ENCODE assay signal across 8 mouse cellular contexts in genomic region chr15:88863695-88864231, GRCm38 (mm10). TPM values are rescaled to one million over a fixed set of nuclear protein-coding genes. Genes with fewer than 3 reads are reported as not detected.
A peak's percentile ranks its signal among the peaks of the same experiment; 100 is the strongest.
DNase-seq lines count a peak whose midpoint lies in the region; ATAC-seq and TF ChIP-seq lines count a peak whose summit lies in the region.

No protein-coding gene starts in this region.

- H3K27me3 ChIP-seq in forebrain, embryonic 10.5 days (ENCODE audit: poor library complexity, severe bottlenecking), result peaks cover 8% of the 10 kb centered on the region
- no peaks in the 10 kb centered on the region for H3K27me3 ChIP-seq in heart, embryonic 15.5 days
- H3K27me3 ChIP-seq in liver, embryonic 13.5 days, result no peaks in the 10 kb centered on the region
- H3K27me3 ChIP-seq in stomach, embryonic 15.5 days (replicated peaks), result no peaks in the 10 kb centered on the region

- H3K4me2 ChIP-seq in heart, embryonic 15.5 days, result peak overlapping the region; percentile 92
- H3K4me2 ChIP-seq in liver, embryonic 13.5 days, result peak overlapping the region; percentile 94
- H3K4me2 ChIP-seq in stomach, embryonic 15.5 days, result peak overlapping the region; percentile 86

- ATAC-seq in CD4-positive, CD25-positive, alpha-beta regulatory T cell, adult 4 months, result peak; percentile 55
- peak; percentile 73 for ATAC-seq in heart, embryonic 15.5 days (replicated peaks; ENCODE audit: insufficient number of reproducible peaks, insufficient read depth, low FRiP score, low read depth)
- peak; percentile 49 for ATAC-seq in liver, embryonic 13.5 days (ENCODE audit: low read depth)
- ATAC-seq in stomach, embryonic 15.5 days (ENCODE audit: insufficient read depth, low FRiP score, low read depth), result peak; percentile 74

- peak; percentile 97 for DNase-seq in brain, embryonic 14.5 days (ENCODE audit: low read depth)
- peak; percentile 84 for DNase-seq in forebrain, embryonic 10.5 days (ENCODE audit: extremely low spot score, low spot score)
- peak; percentile 95 for DNase-seq in kidney, postnatal 14 days
- peak; percentile 59 for DNase-seq in liver, embryonic 13.5 days
- DNase-seq in natural killer cell, adult 2 months (ENCODE audit: low spot score in 2 of 2), result peak; percentile 71 to 73

- peaks cover 74% of the 10 kb centered on the region for H3K4me1 ChIP-seq in forebrain, embryonic 10.5 days
- peaks cover 62% of the 10 kb centered on the region for H3K4me1 ChIP-seq in heart, embryonic 15.5 days (replicated peaks)
- H3K4me1 ChIP-seq in liver, embryonic 13.5 days (replicated peaks), result peaks cover 71% of the 10 kb centered on the region
- peaks cover 48% of the 10 kb centered on the region for H3K4me1 ChIP-seq in stomach, embryonic 15.5 days

- H3K36me3 ChIP-seq in forebrain, embryonic 10.5 days (replicated peaks), result peaks cover 47% of the 10 kb centered on the region
- peaks cover 22% of the 10 kb centered on the region for H3K36me3 ChIP-seq in heart, embryonic 15.5 days
- H3K36me3 ChIP-seq in liver, embryonic 13.5 days, result peaks cover 24% of the 10 kb centered on the region
- H3K36me3 ChIP-seq in stomach, embryonic 15.5 days, result peaks cover 24% of the 10 kb centered on the region

- TF ChIP-seq POLR2A in brain, embryonic 14.5 days (IDR thresholded peaks at IDR 0.05; ENCODE audit: borderline replicate concordance, extremely low read depth, insufficient read depth, insufficient read length, poor library complexity, severe bottlenecking), result 0 out of 2 replicates have a peak, but pooled peaks have one; percentile 10

- H3K9me3 ChIP-seq in forebrain, embryonic 10.5 days, result no peaks in the 10 kb centered on the region; the same call in 1 of the 2 replicates
- H3K9me3 ChIP-seq in heart, embryonic 15.5 days (replicated peaks), result no peaks in the 10 kb centered on the region
- no peaks in the 10 kb centered on the region for H3K9me3 ChIP-seq in liver, embryonic 13.5 days (replicated peaks)
- no peaks in the 10 kb centered on the region for H3K9me3 ChIP-seq in stomach, embryonic 15.5 days

- H3K27ac ChIP-seq in forebrain, embryonic 10.5 days, result peak overlapping the region; percentile 96
- H3K27ac ChIP-seq in heart, embryonic 15.5 days, result peak overlapping the region; percentile 95
- peak overlapping the region; percentile 85 for H3K27ac ChIP-seq in liver, embryonic 13.5 days
- H3K27ac ChIP-seq in stomach, embryonic 15.5 days, result peak overlapping the region; percentile 97

- peak overlapping the region; percentile 88 for H3K9ac ChIP-seq in heart, embryonic 15.5 days
- H3K9ac ChIP-seq in liver, embryonic 13.5 days, result peak overlapping the region; percentile 83
- peak overlapping the region; percentile 69; the same call in 1 of the 2 replicates for H3K9ac ChIP-seq in stomach, embryonic 15.5 days

- under 1% methylated on average over 35 of the region's 39 CpGs for WGBS in forebrain, embryonic 10.5 days
- under 1% methylated on average over 39 of the region's 39 CpGs for WGBS in heart, embryonic 15.5 days
- 2% methylated on average over 39 of the region's 39 CpGs for WGBS in liver, embryonic 13.5 days (ENCODE audit: insufficient replicate concordance)
- WGBS in stomach, embryonic 15.5 days, result 1% methylated on average over 36 of the region's 39 CpGs

- H3K4me3 ChIP-seq in forebrain, embryonic 10.5 days, result peak overlapping the region; percentile 69
- H3K4me3 ChIP-seq in heart, embryonic 15.5 days, result peak overlapping the region; percentile 70
- peak overlapping the region; percentile 76 for H3K4me3 ChIP-seq in liver, embryonic 13.5 days (replicated peaks)
- peak overlapping the region; percentile 78 for H3K4me3 ChIP-seq in stomach, embryonic 15.5 days (replicated peaks)

- no peak for TF ChIP-seq CTCF in brain, embryonic 14.5 days (IDR thresholded peaks at IDR 0.05; ENCODE audit: borderline replicate concordance, extremely low read depth, insufficient read depth, insufficient read length)

RNA-seq across cellular contexts. Expression of gene Pim3, which starts 1.8 kb away (rescaled TPM):
- polyA plus RNA-seq in CD4-positive, CD25-positive, alpha-beta regulatory T cell, adult 4 months (2017; shearing (Covaris generic)), result 1 to 10 TPM; 1.5 to 4.3 TPM
- polyA plus RNA-seq in brain, embryonic 14.5 days (2012; rRNA removed), result 14.7 and 18.5 TPM in 2 replicates
- 40.3 and 43.6 TPM in 2 replicates for polyA plus RNA-seq in forebrain, embryonic 10.5 days (2016; fragmentation: Nextera tagmentation; extraction: Ambion mirVana)
- 61.4 and 71.9 TPM in 2 replicates for polyA plus RNA-seq in heart, embryonic 15.5 days (2015; fragmentation: Nextera tagmentation; extraction: Ambion mirVana)
- polyA plus RNA-seq in liver, embryonic 13.5 days (2015; fragmentation: Nextera tagmentation; extraction: Ambion mirVana), result 13.8 and 15.1 TPM in 2 replicates
- 68.7 and 74.8 TPM in 2 replicates for polyA plus RNA-seq in stomach, embryonic 15.5 days (2015; fragmentation: Nextera tagmentation; extraction: Ambion mirVana)

RNA-seq across cellular contexts. Expression of gene Creld2, which starts 44.3 kb away (rescaled TPM):
- 10 to 100 TPM; 24.7 to 25.1 TPM for polyA plus RNA-seq in CD4-positive, CD25-positive, alpha-beta regulatory T cell, adult 4 months (2017; shearing (Covaris generic))
- 41.8 and 48.8 TPM in 2 replicates for polyA plus RNA-seq in brain, embryonic 14.5 days (2012; rRNA removed)
- 96.5 and 103 TPM in 2 replicates for polyA plus RNA-seq in forebrain, embryonic 10.5 days (2016; fragmentation: Nextera tagmentation; extraction: Ambion mirVana)
- polyA plus RNA-seq in heart, embryonic 15.5 days (2015; fragmentation: Nextera tagmentation; extraction: Ambion mirVana), result 47.5 and 62.1 TPM in 2 replicates
- 49.6 and 55.4 TPM in 2 replicates for polyA plus RNA-seq in liver, embryonic 13.5 days (2015; fragmentation: Nextera tagmentation; extraction: Ambion mirVana)
- 124 and 125 TPM in 2 replicates for polyA plus RNA-seq in stomach, embryonic 15.5 days (2015; fragmentation: Nextera tagmentation; extraction: Ambion mirVana)

RNA-seq across cellular contexts. Expression of gene Alg12, which starts 44.6 kb away (rescaled TPM):
- polyA plus RNA-seq in CD4-positive, CD25-positive, alpha-beta regulatory T cell, adult 4 months (2017; shearing (Covaris generic)), result 10 to 100 TPM; 17.1 to 23.5 TPM
- 14.2 and 15.4 TPM in 2 replicates for polyA plus RNA-seq in brain, embryonic 14.5 days (2012; rRNA removed)
- polyA plus RNA-seq in forebrain, embryonic 10.5 days (2016; fragmentation: Nextera tagmentation; extraction: Ambion mirVana), result 10.6 and 11.4 TPM in 2 replicates
- 8.6 and 11.2 TPM in 2 replicates for polyA plus RNA-seq in heart, embryonic 15.5 days (2015; fragmentation: Nextera tagmentation; extraction: Ambion mirVana)
- 5.6 and 6.3 TPM in 2 replicates for polyA plus RNA-seq in liver, embryonic 13.5 days (2015; fragmentation: Nextera tagmentation; extraction: Ambion mirVana)
- 11.6 and 13.4 TPM in 2 replicates for polyA plus RNA-seq in stomach, embryonic 15.5 days (2015; fragmentation: Nextera tagmentation; extraction: Ambion mirVana)

Comparison
In these comparisons a context has a peak if more than half of its experiments do, and no peak if none do; other contexts are left out.
1. Peak in every context shown above with its lines: DNase-seq, ATAC-seq, H3K4me3 ChIP-seq and H3K27ac ChIP-seq.